Mouse (Mus musculus): ENCODE data around the gene Rrp1. TPM values are rescaled to one million over a fixed set of nuclear protein-coding genes. Genes with fewer than 3 reads are reported as not detected.
"Not testable (repeated sequence)": the region's sequence is repeated elsewhere in the genome, so short reads cannot be mapped to it uniquely, and the experiment has no call there.

The Rrp1 gene
- total and polyA plus RNA-seq, 3 experiments: 51.3 to 94.4 (median 88.8) TPM

GRCm38 (mm10) chr10:78363366-78363765 is 49.5 kb downstream of the Rrp1 start:
- Histone ChIP-seq H3K27ac (no peak overlapping the region), H3K79me2 (replicated peaks; ENCODE audit: control insufficient read depth, insufficient read depth, low read length) (no peaks in the 10 kb centered on the region), H3K36me3 (ENCODE audit: control insufficient read depth, insufficient read depth, low read length) (no peaks in the 10 kb centered on the region), H3K27me3 (ENCODE audit: control insufficient read depth, insufficient read depth, low read length) (no peaks in the 10 kb centered on the region), H3K4me1 (ENCODE audit: control insufficient read depth, insufficient read depth, low read length) (peaks cover 5% of the 10 kb centered on the region), H3K4me3 (no peak overlapping the region), H3K9ac (ENCODE audit: low read depth, low read length) (no peak overlapping the region)
- no peak for DNase-seq
- WGBS: 85% methylated on average over 6 of the region's 6 CpGs
- no peak for TF ChIP-seq EP300 (IDR thresholded peaks at IDR 0.05; ENCODE audit: insufficient read depth, low read depth, low read length)
- no peak for TF ChIP-seq CTCF (IDR thresholded peaks at IDR 0.05)
- TF ChIP-seq POLR2A (IDR thresholded peaks at IDR 0.05; ENCODE audit: insufficient read depth, low read depth, low read length): no peak
- intact Hi-C loops (cut with DNase I): loop anchor here (5.0 kb wide), 1 partner anchor 41 kb away; no protein-coding TSS in a partner anchor

GRCm38 (mm10) chr10:78361951-78362350 is 50.9 kb downstream of the Rrp1 start:
- Histone ChIP-seq H3K4me3 (no peak overlapping the region), H3K79me2 (replicated peaks; ENCODE audit: control insufficient read depth, insufficient read depth, low read length) (no peaks in the 10 kb centered on the region), H3K27ac (peak overlapping the region; percentile 60), H3K9ac (ENCODE audit: low read depth, low read length) (no peak overlapping the region), H3K36me3 (ENCODE audit: control insufficient read depth, insufficient read depth, low read length) (no peaks in the 10 kb centered on the region), H3K4me1 (ENCODE audit: control insufficient read depth, insufficient read depth, low read length) (peaks cover 5% of the 10 kb centered on the region), H3K27me3 (ENCODE audit: control insufficient read depth, insufficient read depth, low read length) (no peaks in the 10 kb centered on the region)
- intact Hi-C loops (cut with DNase I): loop anchor here (5.0 kb wide), 1 partner anchor 40 kb away; no protein-coding TSS in a partner anchor
- TF ChIP-seq CTCF (IDR thresholded peaks at IDR 0.05): no peak
- no peak for TF ChIP-seq POLR2A (IDR thresholded peaks at IDR 0.05; ENCODE audit: insufficient read depth, low read depth, low read length)
- TF ChIP-seq EP300 (IDR thresholded peaks at IDR 0.05; ENCODE audit: insufficient read depth, low read depth, low read length): no peak
- peak; percentile 26 to 58 for DNase-seq
- 39% methylated on average over 2 of the region's 2 CpGs for WGBS

GRCm38 (mm10) chr10:78360290-78360711 is 52.5 kb downstream of the Rrp1 start:
- no peaks in the 10 kb centered on the region for H3K79me2 ChIP-seq (replicated peaks; ENCODE audit: control insufficient read depth, insufficient read depth, low read length)

GRCm38 (mm10) chr10:78358999-78359398 is 53.8 kb downstream of the Rrp1 start:
- DNase-seq; H3K27ac ChIP-seq; H3K9ac ChIP-seq (ENCODE audit: low read depth, low read length); H3K4me3 ChIP-seq; H3K27me3 ChIP-seq (ENCODE audit: control insufficient read depth, insufficient read depth, low read length); H3K4me1 ChIP-seq (ENCODE audit: control insufficient read depth, insufficient read depth, low read length); H3K36me3 ChIP-seq (ENCODE audit: control insufficient read depth, insufficient read depth, low read length); intact Hi-C loops (cut with DNase I); H3K79me2 ChIP-seq (replicated peaks; ENCODE audit: control insufficient read depth, insufficient read depth, low read length): not testable (repeated sequence)
- peak; percentile 55 for TF ChIP-seq CTCF (IDR thresholded peaks at IDR 0.05)
- 92% methylated on average over 3 of the region's 3 CpGs for WGBS

More at GRCm38 (mm10) chr10:78360290-78360711, 52.5 kb downstream of the Rrp1 start:
- Histone ChIP-seq H3K27me3 (ENCODE audit: control insufficient read depth, insufficient read depth, low read length) (no peaks in the 10 kb centered on the region), H3K36me3 (ENCODE audit: control insufficient read depth, insufficient read depth, low read length) (no peaks in the 10 kb centered on the region), H3K4me1 (ENCODE audit: control insufficient read depth, insufficient read depth, low read length) (peaks cover 5% of the 10 kb centered on the region; the same call in 1 of the 2 replicates), H3K4me3 (no peak overlapping the region), H3K9ac (ENCODE audit: low read depth, low read length) (no peak overlapping the region), H3K27ac (no peak overlapping the region; the same call in none of the 2 replicates)
- 43% methylated on average over 3 of the region's 3 CpGs for WGBS
- intact Hi-C loops (cut with DNase I): loop anchor here (5.0 kb wide), 1 partner anchor 38 kb away; no protein-coding TSS in a partner anchor
- peak; percentile 52 to 68 for DNase-seq
- no peak for TF ChIP-seq CTCF (IDR thresholded peaks at IDR 0.05)
- no peak for TF ChIP-seq EP300 (IDR thresholded peaks at IDR 0.05; ENCODE audit: insufficient read depth, low read depth, low read length)
- no peak for TF ChIP-seq POLR2A (IDR thresholded peaks at IDR 0.05; ENCODE audit: insufficient read depth, low read depth, low read length)

GRCm38 (mm10) chr10:78358266-78358665 is 54.6 kb downstream of the Rrp1 start:
- no peak for DNase-seq
- Histone ChIP-seq H3K4me1 (ENCODE audit: control insufficient read depth, insufficient read depth, low read length) (peaks cover 5% of the 10 kb centered on the region; the same call in 1 of the 2 replicates), H3K4me3 (no peak overlapping the region), H3K36me3 (ENCODE audit: control insufficient read depth, insufficient read depth, low read length) (no peaks in the 10 kb centered on the region), H3K27ac (no peak overlapping the region), H3K79me2 (replicated peaks; ENCODE audit: control insufficient read depth, insufficient read depth, low read length) (no peaks in the 10 kb centered on the region), H3K9ac (ENCODE audit: low read depth, low read length) (no peak overlapping the region), H3K27me3 (ENCODE audit: control insufficient read depth, insufficient read depth, low read length) (no peaks in the 10 kb centered on the region)
- intact Hi-C loops (cut with DNase I): no loop called here
- 87% methylated on average over 4 of the region's 4 CpGs for WGBS
- TF ChIP-seq POLR2A (IDR thresholded peaks at IDR 0.05; ENCODE audit: insufficient read depth, low read depth, low read length) (no peak), CTCF (IDR thresholded peaks at IDR 0.05) (no peak), EP300 (IDR thresholded peaks at IDR 0.05; ENCODE audit: insufficient read depth, low read depth, low read length) (no peak)

- no peak for DNase-seq
- 84% methylated on average over 5 of the region's 5 CpGs for WGBS
- no peak overlapping the region for H3K4me3 ChIP-seq
- H3K36me3 ChIP-seq (ENCODE audit: control insufficient read depth, insufficient read depth, low read length): no peaks in the 10 kb centered on the region
- H3K9ac ChIP-seq (ENCODE audit: low read depth, low read length): no peak overlapping the region
- no peak overlapping the region for H3K27ac ChIP-seq
- no peaks in the 10 kb centered on the region for H3K79me2 ChIP-seq (replicated peaks; ENCODE audit: control insufficient read depth, insufficient read depth, low read length)
- H3K4me1 ChIP-seq (ENCODE audit: control insufficient read depth, insufficient read depth, low read length): peaks cover 5% of the 10 kb centered on the region; the same call in 1 of the 2 replicates
- H3K27me3 ChIP-seq (ENCODE audit: control insufficient read depth, insufficient read depth, low read length): no peaks in the 10 kb centered on the region
- no peak for TF ChIP-seq EP300 (IDR thresholded peaks at IDR 0.05; ENCODE audit: insufficient read depth, low read depth, low read length)
- TF ChIP-seq POLR2A (IDR thresholded peaks at IDR 0.05; ENCODE audit: insufficient read depth, low read depth, low read length): no peak
- no peak for TF ChIP-seq CTCF (IDR thresholded peaks at IDR 0.05)
- intact Hi-C loops (cut with DNase I): no loop called here
These were observed 55.1 kb downstream of the Rrp1 start for GRCm38 (mm10) chr10:78357742-78358141.

Data from heart, adult 2 months (tissue).